Mouse (Mus musculus): ENCODE measurements at regions not wholly inside any gene's neighbourhood (a gene's known extent, or its start where the extent isn't known, plus 50 kb on each side); places are given as distances from the start of the nearest gene placed in this dataset.

- TF ChIP-seq GATA1 (IDR thresholded peaks at IDR 0.05; ENCODE audit: borderline replicate concordance, low read length) (no peak), FLI1 (IDR thresholded peaks at IDR 0.05; ENCODE audit: low read length) (no peak)
Observed at GRCm38 (mm10) chr13:91296521-91297160, 72.9 kb upstream of the Atg10 start.
